Mouse (Mus musculus) forebrain, embryonic 13.5 days (tissue): ENCODE measurements at regions not wholly inside any gene's neighbourhood (a gene's known extent, or its start where the extent isn't known, plus 50 kb on each side); places are given as distances from the start of the nearest gene placed in this dataset.

Source experiments
- ATAC-seq: fragments of 200-750 bp; cut with Nextera tagmentation; 2 replicates; pipeline ENCODE4 v1.8.0; 2017
- H3K27ac ChIP-seq: fragments of 300-500 bp; sonication (generic); 2 replicates; pipeline ENCODE4 v1.5.1; 2015; ENCODE audit warnings: inconsistent platforms, mild to moderate bottlenecking, moderate library complexity
- H3K27me3 ChIP-seq: fragments of 300-500 bp; sonication (generic); 2 replicates; pipeline ENCODE4 v1.6.1; 2015; ENCODE audit warnings: mild to moderate bottlenecking, inconsistent platforms
- H3K36me3 ChIP-seq: fragments of 300-500 bp; sonication (generic); 2 replicates; pipeline ENCODE4 v1.6.1; 2015; ENCODE audit warnings: mild to moderate bottlenecking, inconsistent platforms; ENCODE audit not compliant: poor library complexity, severe bottlenecking
- H3K4me1 ChIP-seq: fragments of 300-500 bp; sonication (generic); 2 replicates; pipeline ENCODE4 v1.6.1; 2015; ENCODE audit warnings: inconsistent platforms
- H3K4me2 ChIP-seq: fragments of 300-500 bp; sonication (generic); 2 replicates; pipeline ENCODE4 v1.6.1; 2015; ENCODE audit warnings: inconsistent platforms, mild to moderate bottlenecking, moderate library complexity
- H3K4me3 ChIP-seq: fragments of 300-500 bp; sonication (generic); 2 replicates; pipeline ENCODE4 v1.5.1; 2015; ENCODE audit warnings: mild to moderate bottlenecking, inconsistent platforms
- H3K9ac ChIP-seq: fragments of 300-500 bp; sonication (generic); 2 replicates; pipeline ENCODE4 v1.6.1; 2015; ENCODE audit warnings: mild to moderate bottlenecking, inconsistent platforms
- H3K9me3 ChIP-seq: fragments of 300-500 bp; sonication (generic); replicated peaks from 2 replicates; pipeline ENCODE4 v1.6.1; 2016; ENCODE audit warnings: inconsistent platforms
- WGBS: fragments of 180-500 bp; shearing (Covaris S2); methylation state at CpG from one replicate; pipeline ENCODE4 v1.1.7; 2015; 5-methylcytosine and 5-hydroxymethylcytosine counted together

- no peaks in the 10 kb centered on the region for H3K36me3 ChIP-seq
- no peak overlapping the region for H3K4me3 ChIP-seq
- H3K9ac ChIP-seq: no peak overlapping the region
- H3K4me2 ChIP-seq: no peak overlapping the region
- ATAC-seq: peak; percentile 45; the same call in 1 of the 2 replicates
- H3K4me1 ChIP-seq: peaks cover 17% of the 10 kb centered on the region
- no peak overlapping the region for H3K27ac ChIP-seq
- H3K27me3 ChIP-seq: no peaks in the 10 kb centered on the region
- no peaks in the 10 kb centered on the region for H3K9me3 ChIP-seq
- WGBS: 61% methylated on average over 4 of the region's 4 CpGs
Observed at GRCm38 (mm10) chr9:43899239-43899638, 143.9 kb upstream of the Thy1 start.

- no peak for ATAC-seq
- H3K27me3 ChIP-seq: no peaks in the 10 kb centered on the region
- H3K36me3 ChIP-seq: no peaks in the 10 kb centered on the region
- H3K4me3 ChIP-seq: no peak overlapping the region
- no peak overlapping the region for H3K9ac ChIP-seq
- no peaks in the 10 kb centered on the region for H3K9me3 ChIP-seq
- 87% methylated on average over 4 of the region's 4 CpGs for WGBS
- H3K4me2 ChIP-seq: no peak overlapping the region
- no peak overlapping the region for H3K27ac ChIP-seq
- peaks cover 5% of the 10 kb centered on the region; the same call in 1 of the 2 replicates for H3K4me1 ChIP-seq
Observed at GRCm38 (mm10) chr9:43908325-43908724, 134.9 kb upstream of the Thy1 start.

GRCm38 (mm10) chr9:43915015-43915414 lies 128.2 kb upstream of the Thy1 start:
- Histone ChIP-seq H3K9ac (no peak overlapping the region), H3K27ac (no peak overlapping the region), H3K36me3 (no peaks in the 10 kb centered on the region), H3K4me1 (peaks cover 19% of the 10 kb centered on the region), H3K27me3 (peaks cover 8% of the 10 kb centered on the region; the same call in 1 of the 2 replicates), H3K9me3 (no peaks in the 10 kb centered on the region), H3K4me2 (no peak overlapping the region), H3K4me3 (no peak overlapping the region)
- WGBS: 64% methylated on average over 5 of the region's 5 CpGs
- ATAC-seq: no peak

GRCm38 (mm10) chr9:43917467-43917866 lies 125.7 kb upstream of the Thy1 start:
- Histone ChIP-seq H3K4me1 (peaks cover 42% of the 10 kb centered on the region), H3K27ac (no peak overlapping the region), H3K9me3 (no peaks in the 10 kb centered on the region), H3K9ac (no peak overlapping the region), H3K4me2 (no peak overlapping the region), H3K36me3 (no peaks in the 10 kb centered on the region), H3K27me3 (peaks cover 8% of the 10 kb centered on the region; the same call in 1 of the 2 replicates), H3K4me3 (no peak overlapping the region)
- 28% methylated on average over 10 of the region's 10 CpGs for WGBS
- ATAC-seq: no peak

- WGBS: 45% methylated on average over 17 of the region's 17 CpGs
- no peak for ATAC-seq
- H3K27me3 ChIP-seq: peaks cover 15% of the 10 kb centered on the region; the same call in 1 of the 2 replicates
- H3K36me3 ChIP-seq: no peaks in the 10 kb centered on the region
- H3K4me3 ChIP-seq: no peak overlapping the region
- no peaks in the 10 kb centered on the region for H3K9me3 ChIP-seq
- peak overlapping the region; percentile 35; the same call in 1 of the 2 replicates for H3K9ac ChIP-seq
- H3K4me2 ChIP-seq: peak overlapping the region; percentile 4; the same call in 1 of the 2 replicates
- H3K4me1 ChIP-seq: peaks cover 53% of the 10 kb centered on the region
- peak overlapping the region; percentile 76 for H3K27ac ChIP-seq
Observed at GRCm38 (mm10) chr9:43919010-43919409, 124.2 kb upstream of the Thy1 start.

- peak; percentile 84 for ATAC-seq
- Histone ChIP-seq H3K4me2 (peak overlapping the region; percentile 38), H3K9ac (no peak overlapping the region), H3K27me3 (peaks cover 17% of the 10 kb centered on the region; the same call in 1 of the 2 replicates), H3K36me3 (no peaks in the 10 kb centered on the region), H3K27ac (peak overlapping the region; percentile 76), H3K4me1 (peaks cover 55% of the 10 kb centered on the region), H3K4me3 (no peak overlapping the region), H3K9me3 (no peaks in the 10 kb centered on the region)
- 5% methylated on average over 24 of the region's 24 CpGs for WGBS
Observed at GRCm38 (mm10) chr9:43920053-43920754, 123.0 kb upstream of the Thy1 start.

GRCm38 (mm10) chr9:43922231-43922630 lies 121.0 kb upstream of the Thy1 start:
- H3K4me3 ChIP-seq: no peak overlapping the region
- peaks cover 55% of the 10 kb centered on the region for H3K4me1 ChIP-seq
- 0 out of 2 replicates have a peak overlapping the region, but pooled peaks have one; percentile 1 for H3K4me2 ChIP-seq
- H3K27ac ChIP-seq: peak overlapping the region; percentile 25; the same call in 1 of the 2 replicates
- no peak for ATAC-seq
- H3K36me3 ChIP-seq: no peaks in the 10 kb centered on the region
- WGBS: 21% methylated on average over 6 of the region's 6 CpGs
- H3K9ac ChIP-seq: no peak overlapping the region
- peaks cover 17% of the 10 kb centered on the region; the same call in 1 of the 2 replicates for H3K27me3 ChIP-seq
- 0 out of 2 replicates have a peak, but pooled peaks cover 5% of the 10 kb centered on the region for H3K9me3 ChIP-seq

GRCm38 (mm10) chr9:43923088-43923487 lies 120.1 kb upstream of the Thy1 start:
- Histone ChIP-seq H3K36me3 (no peaks in the 10 kb centered on the region), H3K9ac (no peak overlapping the region), H3K27ac (peak overlapping the region; percentile 11; the same call in 1 of the 2 replicates), H3K27me3 (peaks cover 12% of the 10 kb centered on the region; the same call in 1 of the 2 replicates), H3K4me3 (no peak overlapping the region), H3K4me1 (peaks cover 51% of the 10 kb centered on the region), H3K4me2 (no peak overlapping the region), H3K9me3 (0 out of 2 replicates have a peak, but pooled peaks cover 5% of the 10 kb centered on the region)
- 30% methylated on average over 4 of the region's 4 CpGs for WGBS
- no peak for ATAC-seq

GRCm38 (mm10) chr9:43924795-43925194 lies 118.4 kb upstream of the Thy1 start:
- ATAC-seq: no peak
- no peaks in the 10 kb centered on the region for H3K36me3 ChIP-seq
- WGBS: 32% methylated on average over 15 of the region's 15 CpGs
- no peak overlapping the region for H3K27ac ChIP-seq
- no peak overlapping the region for H3K4me3 ChIP-seq
- peaks cover 50% of the 10 kb centered on the region for H3K4me1 ChIP-seq
- H3K27me3 ChIP-seq: peaks cover 9% of the 10 kb centered on the region; the same call in 1 of the 2 replicates
- H3K4me2 ChIP-seq: no peak overlapping the region
- H3K9ac ChIP-seq: no peak overlapping the region
- H3K9me3 ChIP-seq: 0 out of 2 replicates have a peak, but pooled peaks cover 5% of the 10 kb centered on the region

- Histone ChIP-seq H3K27ac (peak overlapping the region; percentile 97), H3K9ac (no peak overlapping the region), H3K4me2 (peak overlapping the region; percentile 45), H3K9me3 (0 out of 2 replicates have a peak, but pooled peaks cover 5% of the 10 kb centered on the region), H3K4me3 (no peak overlapping the region), H3K36me3 (no peaks in the 10 kb centered on the region), H3K27me3 (peaks cover 20% of the 10 kb centered on the region), H3K4me1 (peaks cover 60% of the 10 kb centered on the region)
- peak; percentile 57 for ATAC-seq
- 16% methylated on average over 7 of the region's 7 CpGs for WGBS
Observed at GRCm38 (mm10) chr9:43929312-43930036, 113.7 kb upstream of the Thy1 start.

- peaks cover 20% of the 10 kb centered on the region for H3K27me3 ChIP-seq
- 0 out of 2 replicates have a peak, but pooled peaks cover 5% of the 10 kb centered on the region for H3K9me3 ChIP-seq
- H3K4me1 ChIP-seq: peaks cover 64% of the 10 kb centered on the region
- no peak overlapping the region for H3K4me3 ChIP-seq
- ATAC-seq: peak; percentile 29
- H3K27ac ChIP-seq: peak overlapping the region; percentile 97
- no peak overlapping the region for H3K9ac ChIP-seq
- peak overlapping the region; percentile 45 for H3K4me2 ChIP-seq
- no peaks in the 10 kb centered on the region for H3K36me3 ChIP-seq
Observed at GRCm38 (mm10) chr9:43930037-43930404, 113.2 kb upstream of the Thy1 start.

GRCm38 (mm10) chr9:43930476-43930875 lies 112.7 kb upstream of the Thy1 start:
- no peak for ATAC-seq
- Histone ChIP-seq H3K4me2 (peak overlapping the region; percentile 45; the same call in 1 of the 2 replicates), H3K4me1 (peaks cover 64% of the 10 kb centered on the region)

More at GRCm38 (mm10) chr9:43930476-43930875, 112.7 kb upstream of the Thy1 start:
- Histone ChIP-seq H3K27me3 (peaks cover 23% of the 10 kb centered on the region), H3K27ac (peak overlapping the region; percentile 97), H3K36me3 (no peaks in the 10 kb centered on the region), H3K9me3 (0 out of 2 replicates have a peak, but pooled peaks cover 5% of the 10 kb centered on the region), H3K4me3 (no peak overlapping the region), H3K9ac (no peak overlapping the region)
- WGBS: 47% methylated on average over 3 of the region's 3 CpGs
